Mouse (Mus musculus): ENCODE measurements around the gene Tmem240. TPM values are rescaled to one million over a fixed set of nuclear protein-coding genes. Genes with fewer than 3 reads are reported as not detected.

Gene Tmem240
- polyA plus RNA-seq, 1 experiment, result 63.6 TPM

Other genes starting within 250 kb of the Tmem240 start
- 693 and 705 TPM in 2 replicates for gene Gnb1, start 243.4 kb upstream of the Tmem240 start, polyA plus RNA-seq (2012; rRNA removed)
- gene Nadk, start 172.4 kb upstream of the Tmem240 start, polyA plus RNA-seq (2012; rRNA removed), result 71.2 and 72.4 TPM in 2 replicates
- 19.6 and 20.6 TPM in 2 replicates for gene Slc35e2, start 133.4 kb upstream of the Tmem240 start, polyA plus RNA-seq (2012; rRNA removed)
- 60.7 and 65.4 TPM in 2 replicates for gene Cdk11b, start 109.9 kb upstream of the Tmem240 start, polyA plus RNA-seq (2012; rRNA removed)
- not detected in 2 replicates for gene Gm10563, start 89.4 kb upstream of the Tmem240 start, polyA plus RNA-seq (2012; rRNA removed)
- 4.6 TPM in 2 replicates for gene Mmp23, start 81.4 kb upstream of the Tmem240 start, polyA plus RNA-seq (2012; rRNA removed)
- 136 and 143 TPM in 2 replicates for gene Mib2, start 65.6 kb upstream of the Tmem240 start, polyA plus RNA-seq (2012; rRNA removed)
- gene Fndc10, start 40.5 kb upstream of the Tmem240 start, polyA plus RNA-seq (2012; rRNA removed), result 52.0 and 57.4 TPM in 2 replicates
- gene Ssu72, start 30.0 kb upstream of the Tmem240 start, polyA plus RNA-seq (2012; rRNA removed), result 134 and 142 TPM in 2 replicates
- gene Atad3a, start 26.3 kb downstream of the Tmem240 start, polyA plus RNA-seq (2012; rRNA removed), result 88.4 and 95.8 TPM in 2 replicates
- 30.7 and 31.8 TPM in 2 replicates for gene Vwa1, start 39.9 kb downstream of the Tmem240 start, polyA plus RNA-seq (2012; rRNA removed)
- 24.2 and 26.8 TPM in 2 replicates for gene Tmem88b, start 51.1 kb downstream of the Tmem240 start, polyA plus RNA-seq (2012; rRNA removed)
- not detected in 2 replicates for gene Ankrd65, start 55.6 kb downstream of the Tmem240 start, polyA plus RNA-seq (2012; rRNA removed)
- 101 and 116 TPM in 2 replicates for gene Mrpl20, start 68.1 kb downstream of the Tmem240 start, polyA plus RNA-seq (2012; rRNA removed)
- 127 and 144 TPM in 2 replicates for gene Ccnl2, start 77.7 kb downstream of the Tmem240 start, polyA plus RNA-seq (2012; rRNA removed)
- 126 and 131 TPM in 2 replicates for gene Aurkaip1, start 96.5 kb downstream of the Tmem240 start, polyA plus RNA-seq (2012; rRNA removed)
- 19.0 and 19.3 TPM in 2 replicates for gene Mxra8, start 104.9 kb downstream of the Tmem240 start, polyA plus RNA-seq (2012; rRNA removed)
- 129 and 134 TPM in 2 replicates for gene Dvl1, start 112.6 kb downstream of the Tmem240 start, polyA plus RNA-seq (2012; rRNA removed)
- 0.36 and 0.38 TPM in 2 replicates for gene Tas1r3, start 128.6 kb downstream of the Tmem240 start, polyA plus RNA-seq (2012; rRNA removed)
- 19.6 and 22.3 TPM in 2 replicates for gene Cptp, start 134.6 kb downstream of the Tmem240 start, polyA plus RNA-seq (2012; rRNA removed)
- gene Ints11, start 134.7 kb downstream of the Tmem240 start, polyA plus RNA-seq (2012; rRNA removed), result 36.9 and 41.1 TPM in 2 replicates
- 86.6 and 87.9 TPM in 2 replicates for gene Pusl1, start 157.0 kb downstream of the Tmem240 start, polyA plus RNA-seq (2012; rRNA removed)
- gene Acap3, start 157.0 kb downstream of the Tmem240 start, polyA plus RNA-seq (2012; rRNA removed), result 101 and 109 TPM in 2 replicates
- gene Ube2j2, start 209.0 kb downstream of the Tmem240 start, polyA plus RNA-seq (2012; rRNA removed), result 69.5 and 70.8 TPM in 2 replicates
- gene C1qtnf12, start 227.5 kb downstream of the Tmem240 start, polyA plus RNA-seq (2012; rRNA removed), result 14.3 and 17.1 TPM in 2 replicates

All from frontal cortex, adult 2 months (tissue).